Mouse (Mus musculus): ENCODE results near the gene Hspa12a.

DNA sequence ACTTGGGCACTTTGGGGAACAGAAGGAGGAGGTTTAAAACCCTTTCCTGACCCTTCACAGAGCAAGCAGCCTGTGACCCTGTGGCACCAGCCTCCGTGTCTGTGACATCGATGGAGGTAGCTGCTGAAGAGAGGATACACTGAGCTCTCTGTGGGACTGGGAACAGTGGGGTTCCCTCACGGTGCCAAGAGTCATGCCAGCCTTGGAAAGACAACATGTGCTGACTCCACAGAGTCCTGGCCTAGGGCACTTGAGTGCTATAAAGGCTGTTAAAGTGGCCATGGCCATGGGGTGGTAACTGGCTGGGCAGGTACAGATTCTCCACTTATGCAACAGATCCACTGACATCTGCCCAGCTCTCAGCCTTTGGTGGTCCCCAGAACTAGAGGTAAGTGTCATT lies 60.0 kb downstream of the Hspa12a start:
- no peak for TF ChIP-seq SRF (IDR thresholded peaks at IDR 0.05; ENCODE audit: control insufficient read depth, insufficient read length, low read depth)
- no peak for TF ChIP-seq POLR2AphosphoS2 (IDR thresholded peaks at IDR 0.05; ENCODE audit: insufficient read length, low read depth)
- TF ChIP-seq POLR2A (IDR thresholded peaks at IDR 0.05; ENCODE audit: insufficient read length, low read depth) = no peak
- no peak for TF ChIP-seq TCF3 (IDR thresholded peaks at IDR 0.05; ENCODE audit: insufficient read length, low read depth)
- TF ChIP-seq MAX (IDR thresholded peaks at IDR 0.05; ENCODE audit: low read depth) = no peak
- no peak for TF ChIP-seq REST (IDR thresholded peaks at IDR 0.05; ENCODE audit: insufficient read depth, insufficient read length)
- TF ChIP-seq TCF12 (IDR thresholded peaks at IDR 0.05; ENCODE audit: insufficient read depth, poor library complexity, severe bottlenecking) = no peak
- no peak for TF ChIP-seq USF1 (IDR thresholded peaks at IDR 0.05; ENCODE audit: low read depth)
- TF ChIP-seq E2F4 (IDR thresholded peaks at IDR 0.05; ENCODE audit: insufficient read depth) = no peak

Data from myocyte (in vitro differentiated cells).